Mouse (Mus musculus) forebrain, embryonic 13.5 days (tissue): ENCODE measurements around the gene Erc1. TPM values are rescaled to one million over a fixed set of nuclear protein-coding genes. Genes with fewer than 3 reads are reported as not detected.

Experiments used
- ATAC-seq: fragments of 200-750 bp; cut with Nextera tagmentation; 2 replicates; pipeline ENCODE4 v1.8.0; 2017
- H3K27ac ChIP-seq: fragments of 300-500 bp; sonication (generic); 2 replicates; pipeline ENCODE4 v1.5.1; 2015; ENCODE audit warnings: inconsistent platforms, mild to moderate bottlenecking, moderate library complexity
- H3K27me3 ChIP-seq: fragments of 300-500 bp; sonication (generic); 2 replicates; pipeline ENCODE4 v1.6.1; 2015; ENCODE audit warnings: mild to moderate bottlenecking, inconsistent platforms
- H3K36me3 ChIP-seq: fragments of 300-500 bp; sonication (generic); 2 replicates; pipeline ENCODE4 v1.6.1; 2015; ENCODE audit warnings: mild to moderate bottlenecking, inconsistent platforms; ENCODE audit not compliant: poor library complexity, severe bottlenecking
- H3K4me1 ChIP-seq: fragments of 300-500 bp; sonication (generic); 2 replicates; pipeline ENCODE4 v1.6.1; 2015; ENCODE audit warnings: inconsistent platforms
- H3K4me2 ChIP-seq: fragments of 300-500 bp; sonication (generic); 2 replicates; pipeline ENCODE4 v1.6.1; 2015; ENCODE audit warnings: inconsistent platforms, mild to moderate bottlenecking, moderate library complexity
- H3K4me3 ChIP-seq: fragments of 300-500 bp; sonication (generic); 2 replicates; pipeline ENCODE4 v1.5.1; 2015; ENCODE audit warnings: mild to moderate bottlenecking, inconsistent platforms
- H3K9ac ChIP-seq: fragments of 300-500 bp; sonication (generic); 2 replicates; pipeline ENCODE4 v1.6.1; 2015; ENCODE audit warnings: mild to moderate bottlenecking, inconsistent platforms
- H3K9me3 ChIP-seq: fragments of 300-500 bp; sonication (generic); replicated peaks from 2 replicates; pipeline ENCODE4 v1.6.1; 2016; ENCODE audit warnings: inconsistent platforms
- WGBS: fragments of 180-500 bp; shearing (Covaris S2); methylation state at CpG from one replicate; pipeline ENCODE4 v1.1.7; 2015; 5-methylcytosine and 5-hydroxymethylcytosine counted together
- polyA plus RNA-seq: library from polyadenylated mRNA; unstranded; fragments of >200 nt; fragmentation: Nextera tagmentation; extraction: Ambion mirVana; gene quantifications from 2 replicates; pipeline ENCODE4 v1.2.1, GENCODE M21; 2015

Erc1 gene
- polyA plus RNA-seq, 1 experiment from 2014 or later, result 30.1 TPM

GRCm38 (mm10) chr6:119738638-119739375, 109.2 kb downstream of the Erc1 start:
- Histone ChIP-seq H3K4me3 (no peak overlapping the region), H3K36me3 (peaks cover 12% of the 10 kb centered on the region), H3K27me3 (no peaks in the 10 kb centered on the region), H3K4me1 (no peaks in the 10 kb centered on the region), H3K4me2 (no peak overlapping the region), H3K27ac (no peak overlapping the region), H3K9ac (no peak overlapping the region), H3K9me3 (no peaks in the 10 kb centered on the region)
- no peak for ATAC-seq
- WGBS, result 91% methylated on average over 4 of the region's 4 CpGs

- no peak for ATAC-seq
- 97% methylated on average over 4 of the region's 4 CpGs for WGBS
- H3K4me2 ChIP-seq, result no peak overlapping the region
These were observed 110.3 kb downstream of the Erc1 start for GRCm38 (mm10) chr6:119737716-119738115.

GRCm38 (mm10) chr6:119735937-119736336, 112.0 kb downstream of the Erc1 start:
- Histone ChIP-seq H3K9me3 (no peaks in the 10 kb centered on the region), H3K27me3 (no peaks in the 10 kb centered on the region), H3K4me1 (no peaks in the 10 kb centered on the region), H3K4me3 (no peak overlapping the region), H3K36me3 (no peaks in the 10 kb centered on the region), H3K4me2 (no peak overlapping the region), H3K27ac (no peak overlapping the region), H3K9ac (no peak overlapping the region)
- WGBS, result 83% methylated on average over 2 of the region's 2 CpGs
- no peak for ATAC-seq

More at GRCm38 (mm10) chr6:119737716-119738115, 110.3 kb downstream of the Erc1 start:
- H3K4me1 ChIP-seq, result no peaks in the 10 kb centered on the region
- no peaks in the 10 kb centered on the region for H3K9me3 ChIP-seq
- H3K27ac ChIP-seq, result no peak overlapping the region
- H3K27me3 ChIP-seq, result no peaks in the 10 kb centered on the region
- no peak overlapping the region for H3K4me3 ChIP-seq
- no peak overlapping the region for H3K9ac ChIP-seq
- H3K36me3 ChIP-seq, result peaks cover 7% of the 10 kb centered on the region

GRCm38 (mm10) chr6:119731155-119731554, 116.8 kb downstream of the Erc1 start:
- Histone ChIP-seq H3K4me3 (no peak overlapping the region), H3K9me3 (no peaks in the 10 kb centered on the region), H3K4me2 (no peak overlapping the region), H3K27ac (no peak overlapping the region), H3K27me3 (no peaks in the 10 kb centered on the region), H3K36me3 (0 out of 2 replicates have a peak, but pooled peaks cover 3% of the 10 kb centered on the region), H3K4me1 (no peaks in the 10 kb centered on the region), H3K9ac (no peak overlapping the region)
- ATAC-seq, result no peak
- WGBS, result 96% methylated on average over 2 of the region's 2 CpGs

- Histone ChIP-seq H3K9ac (no peak overlapping the region), H3K9me3 (no peaks in the 10 kb centered on the region), H3K4me3 (no peak overlapping the region), H3K27ac (no peak overlapping the region), H3K4me1 (no peaks in the 10 kb centered on the region), H3K27me3 (no peaks in the 10 kb centered on the region), H3K36me3 (peaks cover 14% of the 10 kb centered on the region; the same call in 1 of the 2 replicates), H3K4me2 (no peak overlapping the region)
- no peak for ATAC-seq
- WGBS, result 95% methylated on average over 2 of the region's 2 CpGs
These were observed 132.7 kb downstream of the Erc1 start for GRCm38 (mm10) chr6:119715234-119715633.

- no peak overlapping the region for H3K9ac ChIP-seq
These were observed 134.0 kb downstream of the Erc1 start for GRCm38 (mm10) chr6:119713961-119714360.

GRCm38 (mm10) chr6:119712486-119712885, 135.5 kb downstream of the Erc1 start:
- H3K4me1 ChIP-seq, result no peaks in the 10 kb centered on the region
- H3K27ac ChIP-seq, result no peak overlapping the region
- H3K9me3 ChIP-seq, result no peaks in the 10 kb centered on the region
- 87% methylated on average over 1 of the region's 1 CpGs for WGBS
- no peak overlapping the region for H3K4me2 ChIP-seq
- ATAC-seq, result no peak
- H3K9ac ChIP-seq, result no peak overlapping the region
- H3K27me3 ChIP-seq, result no peaks in the 10 kb centered on the region
- H3K36me3 ChIP-seq, result peaks cover 8% of the 10 kb centered on the region; the same call in 1 of the 2 replicates
- no peak overlapping the region for H3K4me3 ChIP-seq

More at GRCm38 (mm10) chr6:119713961-119714360, 134.0 kb downstream of the Erc1 start:
- no peak for ATAC-seq
- no peaks in the 10 kb centered on the region for H3K9me3 ChIP-seq
- no peaks in the 10 kb centered on the region for H3K27me3 ChIP-seq
- WGBS, result 94% methylated on average over 2 of the region's 2 CpGs
- H3K4me1 ChIP-seq, result no peaks in the 10 kb centered on the region
- H3K36me3 ChIP-seq, result peaks cover 8% of the 10 kb centered on the region; the same call in 1 of the 2 replicates
- H3K4me3 ChIP-seq, result no peak overlapping the region
- no peak overlapping the region for H3K27ac ChIP-seq
- no peak overlapping the region for H3K4me2 ChIP-seq

- no peaks in the 10 kb centered on the region for H3K9me3 ChIP-seq
- WGBS, result 72% methylated on average over 8 of the region's 8 CpGs
- peaks cover 8% of the 10 kb centered on the region; the same call in 1 of the 2 replicates for H3K36me3 ChIP-seq
- no peak overlapping the region for H3K4me3 ChIP-seq
- ATAC-seq, result no peak
- no peaks in the 10 kb centered on the region for H3K27me3 ChIP-seq
- H3K4me1 ChIP-seq, result no peaks in the 10 kb centered on the region
- no peak overlapping the region for H3K9ac ChIP-seq
- no peak overlapping the region for H3K27ac ChIP-seq
- no peak overlapping the region for H3K4me2 ChIP-seq
These were observed 136.2 kb downstream of the Erc1 start for GRCm38 (mm10) chr6:119711649-119712305.

- H3K4me1 ChIP-seq, result no peaks in the 10 kb centered on the region
- H3K27ac ChIP-seq, result no peak overlapping the region
- no peaks in the 10 kb centered on the region for H3K9me3 ChIP-seq
These were observed 138.4 kb downstream of the Erc1 start for GRCm38 (mm10) chr6:119709552-119709951.

GRCm38 (mm10) chr6:119707911-119708310, 140.1 kb downstream of the Erc1 start:
- Histone ChIP-seq H3K9ac (no peak overlapping the region), H3K27me3 (no peaks in the 10 kb centered on the region), H3K36me3 (no peaks in the 10 kb centered on the region), H3K27ac (no peak overlapping the region), H3K9me3 (no peaks in the 10 kb centered on the region), H3K4me1 (no peaks in the 10 kb centered on the region), H3K4me2 (no peak overlapping the region), H3K4me3 (no peak overlapping the region)
- 87% methylated on average over 5 of the region's 5 CpGs for WGBS
- ATAC-seq, result no peak

More at GRCm38 (mm10) chr6:119709552-119709951, 138.4 kb downstream of the Erc1 start:
- Histone ChIP-seq H3K27me3 (no peaks in the 10 kb centered on the region), H3K9ac (no peak overlapping the region), H3K4me3 (no peak overlapping the region), H3K4me2 (no peak overlapping the region), H3K36me3 (peaks cover 8% of the 10 kb centered on the region; the same call in 1 of the 2 replicates)
- no peak for ATAC-seq

GRCm38 (mm10) chr6:119704899-119705298, 143.1 kb downstream of the Erc1 start:
- Histone ChIP-seq H3K4me1 (no peaks in the 10 kb centered on the region), H3K27ac (no peak overlapping the region), H3K27me3 (no peaks in the 10 kb centered on the region), H3K4me2 (no peak overlapping the region), H3K9ac (no peak overlapping the region), H3K4me3 (no peak overlapping the region), H3K9me3 (no peaks in the 10 kb centered on the region), H3K36me3 (no peaks in the 10 kb centered on the region)
- no peak for ATAC-seq
- 91% methylated on average over 2 of the region's 2 CpGs for WGBS

GRCm38 (mm10) chr6:119692754-119693153, 155.2 kb downstream of the Erc1 start:
- no peak overlapping the region for H3K27ac ChIP-seq
- no peak overlapping the region for H3K4me3 ChIP-seq
- no peaks in the 10 kb centered on the region for H3K4me1 ChIP-seq
- H3K4me2 ChIP-seq, result no peak overlapping the region
- H3K36me3 ChIP-seq, result peaks cover 12% of the 10 kb centered on the region
- no peak overlapping the region for H3K9ac ChIP-seq
- no peak for ATAC-seq
- H3K9me3 ChIP-seq, result no peaks in the 10 kb centered on the region
- WGBS, result 93% methylated on average over 5 of the region's 5 CpGs
- no peaks in the 10 kb centered on the region for H3K27me3 ChIP-seq
